Mouse (Mus musculus): ENCODE measurements around the gene Apc2. TPM values are rescaled to one million over a fixed set of nuclear protein-coding genes. Genes with fewer than 3 reads are reported as not detected.

The Apc2 gene
- total RNA-seq, 2 experiments from 2014 or later: not detected

GRCm38 (mm10) chr10:80365736-80366135 is 70.0 kb downstream of the Apc2 start:
- no peak for ATAC-seq (replicated peaks; ENCODE audit: poor library complexity)

Other genes with a start within 250 kb of the Apc2 start
- gene Gpx4, start 248.8 kb upstream of the Apc2 start, total RNA-seq (2015): 253 and 271 TPM in 2 replicates
- gene Gpx4, start 248.8 kb upstream of the Apc2 start, total RNA-seq (2017): 358 and 365 TPM in 2 replicates
- gene Sbno2, start 190.4 kb upstream of the Apc2 start, total RNA-seq (2015): 16.9 and 19.5 TPM in 2 replicates
- 19.1 and 24.0 TPM in 2 replicates for gene Sbno2, start 190.4 kb upstream of the Apc2 start, total RNA-seq (2017)
- 71.7 and 81.1 TPM in 2 replicates for gene Stk11, start 180.2 kb upstream of the Apc2 start, total RNA-seq (2015)
- gene Stk11, start 180.2 kb upstream of the Apc2 start, total RNA-seq (2017): 159 and 172 TPM in 2 replicates
- gene Atp5d, start 157.3 kb upstream of the Apc2 start, total RNA-seq (2015): 187 and 199 TPM in 2 replicates
- 37.6 and 39.3 TPM in 2 replicates for gene Atp5d, start 157.3 kb upstream of the Apc2 start, total RNA-seq (2017)
- gene Cbarp, start 155.1 kb upstream of the Apc2 start, total RNA-seq (2015): 3.8 and 4.8 TPM in 2 replicates
- 2.0 and 2.2 TPM in 2 replicates for gene Cbarp, start 155.1 kb upstream of the Apc2 start, total RNA-seq (2017)
- 21.4 and 22.2 TPM in 2 replicates for gene Midn, start 147.7 kb upstream of the Apc2 start, total RNA-seq (2015)
- gene Midn, start 147.7 kb upstream of the Apc2 start, total RNA-seq (2017): 12.7 and 17.9 TPM in 2 replicates
- 16.1 and 18.4 TPM in 2 replicates for gene Cirbp, start 130.0 kb upstream of the Apc2 start, total RNA-seq (2015)
- gene Cirbp, start 130.0 kb upstream of the Apc2 start, total RNA-seq (2017): 35.4 and 60.4 TPM in 2 replicates
- 17.2 and 18.2 TPM in 2 replicates for gene 1600002K03Rik, start 123.0 kb upstream of the Apc2 start, total RNA-seq (2015)
- 13.4 and 13.5 TPM in 2 replicates for gene 1600002K03Rik, start 123.0 kb upstream of the Apc2 start, total RNA-seq (2017)
- 0.54 TPM in 1 of 2 replicates, not detected in the other for gene Efna2, start 116.5 kb upstream of the Apc2 start, total RNA-seq (2015)
- 0.37 TPM in 1 of 2 replicates, not detected in the other for gene Efna2, start 116.5 kb upstream of the Apc2 start, total RNA-seq (2017)
- 27.6 and 30.9 TPM in 2 replicates for gene Mum1, start 69.5 kb upstream of the Apc2 start, total RNA-seq (2015)
- 28.9 and 30.0 TPM in 2 replicates for gene Mum1, start 69.5 kb upstream of the Apc2 start, total RNA-seq (2017)
- 138 and 162 TPM in 2 replicates for gene Ndufs7, start 46.9 kb upstream of the Apc2 start, total RNA-seq (2015)
- 106 and 135 TPM in 2 replicates for gene Ndufs7, start 46.9 kb upstream of the Apc2 start, total RNA-seq (2017)
- gene Gamt, start 35.0 kb upstream of the Apc2 start, total RNA-seq (2015): 3.2 and 3.7 TPM in 2 replicates
- gene Gamt, start 35.0 kb upstream of the Apc2 start, total RNA-seq (2017): 2.5 and 7.4 TPM in 2 replicates
- 55.4 and 61.6 TPM in 2 replicates for gene Dazap1, start 34.5 kb upstream of the Apc2 start, total RNA-seq (2015)
- gene Dazap1, start 34.5 kb upstream of the Apc2 start, total RNA-seq (2017): 231 and 302 TPM in 2 replicates
- gene Rps15, start 3.5 kb upstream of the Apc2 start, total RNA-seq (2015): 2,196 and 2,314 TPM in 2 replicates
- gene Rps15, start 3.5 kb upstream of the Apc2 start, total RNA-seq (2017): 2,623 and 2,987 TPM in 2 replicates
- gene 2310011J03Rik, start 24.6 kb downstream of the Apc2 start, total RNA-seq (2015): 22.9 and 24.2 TPM in 2 replicates
- 15.7 and 16.8 TPM in 2 replicates for gene 2310011J03Rik, start 24.6 kb downstream of the Apc2 start, total RNA-seq (2017)
- 5.3 and 7.0 TPM in 2 replicates for gene Pcsk4, start 33.5 kb downstream of the Apc2 start, total RNA-seq (2015)
- 0.67 and 1.8 TPM in 2 replicates for gene Pcsk4, start 33.5 kb downstream of the Apc2 start, total RNA-seq (2017)
- gene Reep6, start 34.0 kb downstream of the Apc2 start, total RNA-seq (2015): 2.7 and 3.8 TPM in 2 replicates
- 1.2 and 1.5 TPM in 2 replicates for gene Reep6, start 34.0 kb downstream of the Apc2 start, total RNA-seq (2017)
- 0.15 and 0.25 TPM in 2 replicates for gene Adamtsl5, start 52.4 kb downstream of the Apc2 start, total RNA-seq (2015)
- gene Adamtsl5, start 52.4 kb downstream of the Apc2 start, total RNA-seq (2017): 0.20 and 0.46 TPM in 2 replicates
- not detected in 2 replicates for gene Plk5, start 60.5 kb downstream of the Apc2 start, total RNA-seq (2015)
- gene Plk5, start 60.5 kb downstream of the Apc2 start, total RNA-seq (2017): not detected in 2 replicates
- 1.9 and 4.3 TPM in 2 replicates for gene Mex3d, start 91.7 kb downstream of the Apc2 start, total RNA-seq (2015)
- 2.7 and 7.9 TPM in 2 replicates for gene Mex3d, start 91.7 kb downstream of the Apc2 start, total RNA-seq (2017)
- 91.1 and 96.6 TPM in 2 replicates for gene Mbd3, start 103.6 kb downstream of the Apc2 start, total RNA-seq (2015)
- gene Mbd3, start 103.6 kb downstream of the Apc2 start, total RNA-seq (2017): 82.8 and 90.8 TPM in 2 replicates
- 202 and 210 TPM in 2 replicates for gene Uqcr11, start 110.9 kb downstream of the Apc2 start, total RNA-seq (2015)
- gene Uqcr11, start 110.9 kb downstream of the Apc2 start, total RNA-seq (2017): 184 and 263 TPM in 2 replicates
- gene Tcf3, start 137.7 kb downstream of the Apc2 start, total RNA-seq (2015): 29.9 and 35.3 TPM in 2 replicates
- gene Tcf3, start 137.7 kb downstream of the Apc2 start, total RNA-seq (2017): 33.5 and 51.0 TPM in 2 replicates
- not detected in 2 replicates for gene Onecut3, start 198.9 kb downstream of the Apc2 start, total RNA-seq (2015)
- gene Onecut3, start 198.9 kb downstream of the Apc2 start, total RNA-seq (2017): not detected in 2 replicates
- gene Atp8b3, start 243.1 kb downstream of the Apc2 start, total RNA-seq (2015): not detected in 2 replicates
- not detected in 2 replicates for gene Atp8b3, start 243.1 kb downstream of the Apc2 start, total RNA-seq (2017)

All from megakaryocyte progenitor cell, adult 5-6 weeks (primary cell).